Mouse (Mus musculus): ENCODE data around the gene Snx20. TPM values are rescaled to one million over a fixed set of nuclear protein-coding genes. Genes with fewer than 3 reads are reported as not detected.

The Snx20 gene
- polyA plus RNA-seq, 1 experiment from 2014 or later, result 1.5 TPM

DNA sequence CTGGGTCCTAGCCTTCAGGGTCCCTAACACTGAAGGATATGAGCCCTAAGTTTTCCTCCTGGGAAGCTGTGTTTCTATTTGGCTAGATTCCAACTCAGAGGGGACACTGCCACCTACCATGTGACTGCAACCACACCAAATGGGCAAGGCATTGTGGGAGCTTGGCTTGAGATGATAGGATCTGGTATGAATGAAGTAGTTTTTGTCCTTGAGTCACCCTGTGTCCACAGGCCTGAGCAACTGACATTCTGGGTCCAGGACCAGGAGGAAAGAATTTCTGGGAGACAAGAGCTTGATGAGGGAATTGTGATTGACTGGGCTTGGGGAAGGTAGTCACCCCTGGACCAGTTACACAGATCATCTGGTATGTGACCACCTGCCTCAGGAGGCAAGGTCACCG, 42.0 kb downstream of the Snx20 start:
- H3K27me3 ChIP-seq, result no peaks in the 10 kb centered on the region
- H3K27ac ChIP-seq, result no peak overlapping the region
- no peak overlapping the region for H3K4me2 ChIP-seq (replicated peaks)
- H3K9me3 ChIP-seq, result no peaks in the 10 kb centered on the region
- WGBS, result 94% methylated on average over 1 of the region's 1 CpGs
- ATAC-seq (ENCODE audit: insufficient number of reproducible peaks, insufficient read depth, low FRiP score, low TSS enrichment), result no peak
- 0 out of 2 replicates have a peak, but pooled peaks cover 4% of the 10 kb centered on the region for H3K4me1 ChIP-seq
- H3K36me3 ChIP-seq, result peaks cover 27% of the 10 kb centered on the region
- H3K4me3 ChIP-seq, result no peak overlapping the region
- H3K9ac ChIP-seq, result no peak overlapping the region

DNA sequence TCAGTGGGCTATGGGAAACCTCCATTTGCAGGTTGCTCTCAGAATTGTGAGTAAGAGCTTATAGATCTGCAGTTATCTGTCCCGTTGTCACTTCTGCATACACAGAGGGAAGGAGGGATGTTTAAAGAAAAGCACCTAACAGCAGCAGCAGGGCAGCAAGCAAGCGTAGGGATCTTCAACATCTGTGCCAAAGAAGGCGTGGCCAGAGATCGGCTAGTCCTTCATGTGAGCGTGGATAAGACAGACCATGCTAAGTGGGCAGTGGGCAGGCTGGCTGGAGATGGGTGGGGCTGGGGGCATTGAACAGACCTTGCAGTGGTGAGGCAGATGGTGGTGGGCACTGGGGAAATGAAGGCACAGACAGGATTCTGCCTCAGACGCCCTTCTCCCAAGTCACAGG, 45.7 kb downstream of the Snx20 start:
- Histone ChIP-seq H3K27ac (no peak overlapping the region), H3K4me2 (replicated peaks) (no peak overlapping the region), H3K4me3 (no peak overlapping the region), H3K4me1 (no peaks in the 10 kb centered on the region), H3K36me3 (peaks cover 42% of the 10 kb centered on the region), H3K27me3 (no peaks in the 10 kb centered on the region), H3K9ac (no peak overlapping the region), H3K9me3 (no peaks in the 10 kb centered on the region)
- ATAC-seq (ENCODE audit: insufficient number of reproducible peaks, insufficient read depth, low FRiP score, low TSS enrichment), result no peak
- 81% methylated on average over 6 of the region's 6 CpGs for WGBS

DNA sequence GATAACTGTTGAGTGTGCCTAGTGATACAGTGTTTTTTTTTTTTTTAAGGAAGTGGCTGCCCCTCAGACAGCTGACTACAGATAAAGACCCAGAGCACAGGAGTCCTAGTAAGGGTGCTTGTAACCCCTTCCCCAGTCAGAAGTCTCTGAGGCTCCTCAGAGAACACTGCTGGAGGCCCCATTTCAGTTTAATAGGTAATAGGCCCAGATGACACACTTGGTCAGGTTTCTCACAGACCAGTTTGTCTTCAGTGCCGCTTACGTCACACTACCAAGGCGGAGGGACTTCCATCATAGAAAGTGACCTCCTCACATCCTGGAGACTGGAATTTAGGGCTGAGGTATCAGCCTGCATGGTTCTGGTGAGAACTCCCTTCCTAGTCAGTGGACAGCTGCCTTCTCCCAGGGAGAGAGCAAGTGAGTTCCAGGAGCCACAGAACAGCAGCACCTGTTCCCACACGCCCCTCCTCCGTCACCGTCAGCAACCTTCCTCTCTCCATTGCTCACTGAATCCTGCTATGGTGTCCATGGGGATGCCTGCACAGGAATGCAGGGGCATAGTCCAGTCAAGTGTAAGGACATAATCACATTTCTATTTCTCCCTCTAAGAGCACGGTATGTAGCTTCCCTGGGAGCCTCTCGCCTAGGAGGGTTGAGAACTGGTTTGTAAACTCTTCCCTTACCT, 47.6 kb downstream of the Snx20 start:
- H3K4me2 ChIP-seq (replicated peaks), result no peak overlapping the region
- 92% methylated on average over 8 of the region's 8 CpGs for WGBS
- no peak for ATAC-seq (ENCODE audit: insufficient number of reproducible peaks, insufficient read depth, low FRiP score, low TSS enrichment)
- H3K4me3 ChIP-seq, result no peak overlapping the region
- H3K9me3 ChIP-seq, result no peaks in the 10 kb centered on the region
- H3K27ac ChIP-seq, result no peak overlapping the region
- peaks cover 46% of the 10 kb centered on the region for H3K36me3 ChIP-seq
- H3K27me3 ChIP-seq, result no peaks in the 10 kb centered on the region
- no peaks in the 10 kb centered on the region for H3K4me1 ChIP-seq
- no peak overlapping the region for H3K9ac ChIP-seq

DNA sequence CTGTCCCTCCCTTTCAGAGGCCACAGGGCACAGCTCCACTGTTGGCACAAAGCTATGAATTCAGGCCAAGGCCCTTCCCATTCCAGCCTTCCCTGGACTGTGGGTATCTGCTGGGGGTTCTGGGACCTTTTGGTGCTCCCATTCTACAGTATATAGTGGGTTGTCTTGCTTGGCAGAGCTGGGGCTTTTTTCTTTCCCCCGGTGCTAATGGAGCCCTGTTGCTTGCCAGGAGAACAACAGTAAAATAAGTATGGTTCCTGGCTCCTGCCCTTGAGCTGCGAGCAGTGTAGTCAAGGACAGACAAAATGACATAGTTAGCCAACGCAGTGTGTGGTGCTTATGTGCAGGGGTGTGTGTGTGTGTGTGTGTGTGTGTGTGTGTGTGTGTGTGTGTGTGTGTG, 52.1 kb downstream of the Snx20 start:
- 88% methylated on average over 3 of the region's 3 CpGs for WGBS
- no peaks in the 10 kb centered on the region for H3K27me3 ChIP-seq
- H3K9ac ChIP-seq, result no peak overlapping the region
- peaks cover 40% of the 10 kb centered on the region for H3K36me3 ChIP-seq
- no peaks in the 10 kb centered on the region for H3K9me3 ChIP-seq
- 0 out of 2 replicates have a peak, but pooled peaks cover 11% of the 10 kb centered on the region for H3K4me1 ChIP-seq
- no peak for ATAC-seq (ENCODE audit: insufficient number of reproducible peaks, insufficient read depth, low FRiP score, low TSS enrichment)
- no peak overlapping the region for H3K4me3 ChIP-seq
- H3K4me2 ChIP-seq (replicated peaks), result no peak overlapping the region
- H3K27ac ChIP-seq, result no peak overlapping the region

DNA sequence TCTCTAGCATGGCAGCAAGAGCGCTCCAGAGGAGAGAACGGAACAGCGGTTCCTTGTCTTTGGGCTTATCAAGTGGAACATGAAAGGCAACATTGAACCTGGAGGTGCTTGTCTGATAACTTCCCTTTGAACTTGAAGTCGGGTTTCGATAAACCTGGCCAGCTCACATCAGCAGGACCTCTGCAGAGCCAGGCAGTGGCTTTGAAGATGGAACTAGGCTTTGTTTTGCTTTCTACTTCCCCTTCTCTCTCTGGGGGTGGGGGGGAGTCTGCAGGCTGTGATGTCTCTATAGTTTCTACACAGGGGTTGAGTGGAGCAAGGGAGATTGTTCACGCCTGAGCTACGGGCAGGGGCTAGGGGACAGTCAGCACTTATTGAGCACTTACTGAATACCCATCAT, 55.1 kb downstream of the Snx20 start:
- no peak for ATAC-seq (ENCODE audit: insufficient number of reproducible peaks, insufficient read depth, low FRiP score, low TSS enrichment)
- H3K27ac ChIP-seq, result no peak overlapping the region
- H3K36me3 ChIP-seq, result peaks cover 28% of the 10 kb centered on the region
- H3K9ac ChIP-seq, result no peak overlapping the region
- H3K9me3 ChIP-seq, result no peaks in the 10 kb centered on the region
- H3K4me2 ChIP-seq (replicated peaks), result no peak overlapping the region
- WGBS, result 81% methylated on average over 7 of the region's 7 CpGs
- H3K4me1 ChIP-seq, result 0 out of 2 replicates have a peak, but pooled peaks cover 11% of the 10 kb centered on the region
- H3K4me3 ChIP-seq, result no peak overlapping the region
- no peaks in the 10 kb centered on the region for H3K27me3 ChIP-seq

DNA sequence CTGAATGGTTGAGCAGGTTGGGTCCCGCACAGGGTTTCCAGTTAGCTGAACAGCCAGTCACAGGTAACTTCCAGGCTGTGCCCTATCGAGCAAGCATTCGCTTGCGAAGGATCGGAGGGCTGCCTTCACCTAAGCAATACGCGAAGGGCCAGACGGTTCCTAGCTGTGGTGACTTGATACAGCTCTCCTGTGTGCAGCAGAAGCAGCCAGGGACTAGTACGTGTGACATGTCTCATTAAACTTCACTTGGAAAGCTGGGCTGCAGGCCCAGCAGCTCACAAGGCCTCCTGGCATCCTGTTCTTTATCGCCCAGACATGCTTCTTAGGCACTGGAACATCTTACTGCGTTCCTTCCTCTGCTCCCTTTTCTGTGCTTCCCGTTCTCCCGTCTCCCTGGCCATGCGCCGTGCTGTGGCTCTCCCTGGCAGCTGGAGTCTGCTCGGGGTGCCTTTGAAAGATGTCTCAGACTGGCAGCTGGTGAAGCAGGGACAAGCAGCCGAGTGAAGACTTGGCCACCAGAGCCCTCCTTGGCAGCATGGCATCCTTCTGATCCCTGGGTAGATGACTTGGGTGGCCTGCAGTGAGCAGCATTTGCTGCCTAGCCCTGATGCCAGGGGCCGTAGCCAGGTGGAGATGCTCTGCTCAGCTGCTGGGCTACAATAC, 56.1 kb downstream of the Snx20 start:
- WGBS, result 80% methylated on average over 18 of the region's 18 CpGs
- ATAC-seq (ENCODE audit: insufficient number of reproducible peaks, insufficient read depth, low FRiP score, low TSS enrichment), result no peak
- no peaks in the 10 kb centered on the region for H3K27me3 ChIP-seq
- H3K9me3 ChIP-seq, result no peaks in the 10 kb centered on the region
- peaks cover 27% of the 10 kb centered on the region for H3K36me3 ChIP-seq
- H3K9ac ChIP-seq, result no peak overlapping the region
- no peak overlapping the region for H3K4me3 ChIP-seq
- H3K4me1 ChIP-seq, result 0 out of 2 replicates have a peak, but pooled peaks cover 11% of the 10 kb centered on the region
- H3K27ac ChIP-seq, result no peak overlapping the region
- H3K4me2 ChIP-seq (replicated peaks), result no peak overlapping the region

DNA sequence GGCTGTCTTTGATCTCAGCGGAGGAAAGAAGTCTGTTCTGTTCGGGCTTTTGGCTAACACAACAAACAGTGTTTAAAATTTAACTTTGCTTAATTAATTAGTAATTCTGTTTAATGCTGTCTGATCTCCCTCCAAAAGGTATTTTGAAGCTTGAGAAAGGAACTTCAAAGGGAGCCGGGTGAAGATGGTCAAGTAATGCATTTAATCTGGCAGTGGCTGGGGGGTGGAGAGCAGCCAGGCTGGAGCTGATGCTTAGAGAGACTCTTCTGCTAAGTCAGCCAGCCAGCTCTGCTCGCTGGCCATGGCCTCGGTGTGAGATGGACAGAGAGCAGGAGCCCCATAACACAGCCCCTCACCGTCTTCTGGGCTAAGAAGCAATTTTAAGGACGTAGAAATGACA, 56.7 kb downstream of the Snx20 start:
- H3K4me2 ChIP-seq (replicated peaks), result no peak overlapping the region
- 51% methylated on average over 7 of the region's 7 CpGs for WGBS
- no peaks in the 10 kb centered on the region for H3K27me3 ChIP-seq
- peaks cover 30% of the 10 kb centered on the region for H3K36me3 ChIP-seq
- H3K4me1 ChIP-seq, result 0 out of 2 replicates have a peak, but pooled peaks cover 13% of the 10 kb centered on the region
- ATAC-seq (ENCODE audit: insufficient number of reproducible peaks, insufficient read depth, low FRiP score, low TSS enrichment), result no peak
- no peak overlapping the region for H3K9ac ChIP-seq
- H3K27ac ChIP-seq, result no peak overlapping the region
- H3K9me3 ChIP-seq, result no peaks in the 10 kb centered on the region
- no peak overlapping the region for H3K4me3 ChIP-seq

DNA sequence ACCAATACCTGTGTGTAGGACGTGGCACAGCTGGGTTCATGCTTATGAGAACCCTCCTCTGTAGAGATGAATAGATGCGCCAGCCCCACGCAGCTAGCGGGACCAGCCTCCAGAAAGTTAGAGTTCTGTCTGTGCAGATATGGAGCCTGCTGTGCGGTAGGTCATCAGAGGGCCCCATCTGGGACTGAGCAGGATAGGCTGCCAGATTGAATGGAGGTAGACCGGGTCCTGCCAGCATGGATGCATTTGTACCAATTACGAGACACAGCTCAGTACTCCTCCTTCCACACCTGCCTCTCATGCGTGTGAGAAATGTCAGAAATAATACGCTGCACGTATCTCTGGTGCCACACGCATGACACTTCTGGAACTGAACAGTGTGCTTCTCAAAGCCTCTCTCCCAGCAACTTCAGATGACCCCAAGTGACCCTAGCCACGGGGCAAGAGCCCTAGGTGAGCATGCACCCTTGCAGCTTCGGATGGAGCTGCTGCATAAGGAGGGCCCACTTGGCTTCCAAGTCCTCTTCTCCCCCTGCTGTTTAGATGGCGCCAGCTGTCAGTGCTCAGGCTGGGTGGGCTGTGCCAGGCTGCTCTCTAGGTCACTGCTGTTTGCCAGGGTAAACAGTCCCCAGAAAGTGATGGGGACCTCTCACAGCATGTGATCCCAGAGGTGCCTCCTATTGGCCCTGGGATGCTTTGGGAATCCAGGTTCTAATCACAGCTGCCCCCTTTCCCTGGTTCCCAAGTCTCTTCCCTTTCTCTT, 57.3 kb downstream of the Snx20 start:
- Histone ChIP-seq H3K4me1 (0 out of 2 replicates have a peak, but pooled peaks cover 13% of the 10 kb centered on the region), H3K9ac (no peak overlapping the region), H3K4me3 (no peak overlapping the region), H3K27ac (no peak overlapping the region), H3K9me3 (no peaks in the 10 kb centered on the region), H3K36me3 (peaks cover 35% of the 10 kb centered on the region), H3K27me3 (no peaks in the 10 kb centered on the region), H3K4me2 (replicated peaks) (no peak overlapping the region)
- 70% methylated on average over 14 of the region's 14 CpGs for WGBS
- ATAC-seq (ENCODE audit: insufficient number of reproducible peaks, insufficient read depth, low FRiP score, low TSS enrichment), result no peak

DNA sequence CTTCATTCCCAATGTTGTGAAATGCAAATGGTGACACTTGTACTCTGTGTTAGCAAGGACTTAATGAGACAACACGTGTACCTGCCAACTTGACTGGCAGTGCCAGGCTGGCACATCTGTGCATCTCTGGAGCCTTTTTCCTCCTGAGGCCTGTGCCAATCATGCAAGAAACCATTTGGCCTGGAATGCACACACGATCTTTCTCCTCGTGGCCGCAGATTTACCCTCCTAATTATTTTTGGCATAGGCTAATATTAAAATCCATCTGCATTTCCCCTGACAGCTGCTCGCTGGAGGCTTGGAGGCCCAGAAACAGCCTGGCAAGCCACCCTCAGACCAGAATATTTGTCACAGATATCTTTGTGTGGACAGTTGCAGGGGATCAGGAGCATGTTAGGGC, 58.3 kb downstream of the Snx20 start:
- Histone ChIP-seq H3K4me2 (replicated peaks) (no peak overlapping the region), H3K9me3 (no peaks in the 10 kb centered on the region), H3K4me3 (no peak overlapping the region), H3K36me3 (peaks cover 29% of the 10 kb centered on the region; the same call in 1 of the 2 replicates), H3K9ac (no peak overlapping the region), H3K27ac (no peak overlapping the region), H3K4me1 (0 out of 2 replicates have a peak, but pooled peaks cover 18% of the 10 kb centered on the region), H3K27me3 (no peaks in the 10 kb centered on the region)
- WGBS, result 78% methylated on average over 5 of the region's 5 CpGs
- no peak for ATAC-seq (ENCODE audit: insufficient number of reproducible peaks, insufficient read depth, low FRiP score, low TSS enrichment)
